Mouse (Mus musculus): ENCODE data around the gene Rbfox1. TPM values are rescaled to one million over a fixed set of nuclear protein-coding genes. Genes with fewer than 3 reads are reported as not detected.

Gene Rbfox1
- polyA plus RNA-seq (2012; rRNA removed), result 3.9 and 10.6 TPM in 2 replicates

DNA sequence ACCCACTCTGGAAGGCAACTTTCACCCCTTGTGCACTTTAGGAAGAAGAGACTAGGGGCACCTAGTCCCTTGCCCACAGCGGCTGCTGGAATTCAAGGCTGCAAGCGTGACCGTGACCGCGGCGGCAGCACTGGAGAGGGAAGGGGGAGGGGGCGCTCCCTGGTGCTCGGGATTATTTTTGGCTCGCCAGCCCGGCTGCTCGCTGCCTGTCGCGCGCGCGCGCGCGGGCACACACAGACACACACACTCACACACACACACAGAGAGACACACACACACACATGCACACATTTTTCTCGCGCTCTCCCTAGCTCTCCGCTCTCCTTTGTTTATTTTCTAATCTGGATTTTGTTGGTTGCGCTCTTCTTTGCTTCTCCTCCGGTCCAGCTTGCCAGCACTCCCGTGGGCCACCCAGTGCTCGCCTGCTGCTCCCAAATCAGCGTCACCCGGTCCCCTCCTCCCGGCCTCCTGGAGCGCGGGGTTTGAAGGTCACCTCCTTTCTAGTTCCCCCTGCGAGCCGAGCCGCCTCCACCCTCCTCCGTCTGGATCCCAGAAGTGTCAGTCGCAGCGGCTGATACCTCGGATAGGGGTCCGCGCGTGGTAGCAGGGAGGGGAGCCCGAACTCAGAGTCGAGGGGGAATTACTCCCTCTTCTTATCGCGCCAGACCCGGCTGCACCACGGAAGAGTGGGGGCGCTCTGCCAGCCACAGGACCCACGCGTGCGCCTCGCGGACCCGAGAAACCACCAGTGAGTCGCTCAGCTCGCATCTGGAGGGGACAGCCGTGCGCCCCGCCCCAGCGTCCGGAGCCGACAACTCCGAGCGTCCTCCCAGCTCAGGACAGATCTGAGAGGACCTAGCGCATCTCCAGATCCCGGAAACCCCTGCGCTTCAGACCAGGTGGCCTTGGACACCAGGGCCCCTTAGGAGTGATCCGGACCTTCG lies at the start of gene Rbfox1:
Gene Rbfox1, plus strand, starts transcription at position 610 of the 944 bp plus-strand sequence.

